Comparison of ENCODE assay signal across 16 mouse cellular contexts in the genomic region with DNA sequence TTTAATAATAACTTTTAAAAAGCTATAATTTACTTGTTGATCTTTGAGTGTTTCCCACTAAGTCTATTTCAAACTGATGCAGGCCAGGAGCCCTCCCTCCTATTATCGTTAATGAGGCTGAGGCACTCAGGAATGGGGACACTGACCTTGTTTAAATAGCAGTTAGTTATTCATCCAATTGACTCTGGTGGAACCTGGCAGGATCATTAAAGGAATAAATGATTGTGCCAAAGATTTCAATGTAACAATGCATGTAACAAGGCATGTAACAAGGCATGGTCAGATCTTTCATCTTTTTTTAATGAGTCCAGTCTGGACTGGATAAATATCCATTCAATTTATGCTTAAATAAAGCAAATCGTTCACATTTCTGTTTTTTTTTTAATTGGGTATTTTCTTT.
"Had no signal": no experiment of that assay in that cellular context is flagged by ENCODE, and none has a peak within 500 bp of the region (broad histone marks: within the 10 kb centered on the region; RNA-seq: fewer than 3 reads in every experiment).

No protein-coding gene starts in this region.

- H3K36me3 ChIP-seq: liver, embryonic 15.5 days; lung, embryonic 15.5 days; midbrain, embryonic 13.5 days; midbrain, embryonic 15.5 days; neural tube, embryonic 12.5 days; stomach, embryonic 15.5 days had no signal

- H3K27me3 ChIP-seq: liver, embryonic 15.5 days; lung, embryonic 15.5 days; megakaryocyte, embryonic 14.5 days; midbrain, embryonic 13.5 days; midbrain, embryonic 15.5 days; neural tube, embryonic 12.5 days; stomach, embryonic 15.5 days had no signal

- H3K27ac ChIP-seq: liver, embryonic 15.5 days; lung, embryonic 15.5 days; macrophage; midbrain, embryonic 13.5 days; midbrain, embryonic 15.5 days; neural tube, embryonic 12.5 days; stomach, embryonic 15.5 days; stomach, postnatal 0 days had no signal

- DNase-seq: liver, postnatal 0 days; lung, adult 2 months; lung, postnatal 14 days; lung, postnatal 36 days; right cerebral cortex, postnatal 14 days; thymus, postnatal 14 days; thymus, postnatal 36 days had no signal

- H3K4me3 ChIP-seq: liver, embryonic 15.5 days; lung, embryonic 15.5 days; megakaryocyte, embryonic 14.5 days; midbrain, embryonic 13.5 days; midbrain, embryonic 15.5 days; neural tube, embryonic 12.5 days; stomach, embryonic 15.5 days had no signal

- H3K4me1 ChIP-seq: liver, embryonic 15.5 days; lung, embryonic 15.5 days; megakaryocyte, embryonic 14.5 days; midbrain, embryonic 13.5 days; midbrain, embryonic 15.5 days; neural tube, embryonic 12.5 days; stomach, embryonic 15.5 days had no signal
